Mouse (Mus musculus) common myeloid progenitor, adult 5-6 weeks (primary cell): ENCODE results near the gene Gns. TPM values are rescaled to one million over a fixed set of nuclear protein-coding genes. Genes with fewer than 3 reads are reported as not detected.

Experiments
- total RNA-seq: library from RNA; stranded (forward); fragments of 200-1000, 187-1606 nt; gene quantifications from 2 replicates; pipeline ENCODE4 v1.2.3, GENCODE M21; 2017

The Gns gene
- total RNA-seq, 1 experiment from 2014 or later: 20.3 TPM

Other genes starting within 250 kb of the Gns start
- 1.0 and 2.5 TPM in 2 replicates for gene Tbc1d30, start 13.8 kb upstream of the Gns start, total RNA-seq
- 17.6 and 20.8 TPM in 2 replicates for gene Rassf3, start 111.3 kb downstream of the Gns start, total RNA-seq
- gene Tbk1, start 221.7 kb downstream of the Gns start, total RNA-seq: 44.6 and 73.4 TPM in 2 replicates